Mouse (Mus musculus) C2C12 (cell line): ENCODE measurements around the gene Bcl2l13.

Experiments used
- CEBPB ChIP-seq: IDR thresholded peaks from one replicate; pipeline ENCODE4 v1.6.1; 2011; ENCODE audit warnings: low read depth, mild to moderate bottlenecking, control low read depth, moderate library complexity
- CTCF ChIP-seq: IDR thresholded peaks from one replicate; pipeline ENCODE4 v1.5.1; 2011; ENCODE audit not compliant: control insufficient read depth, insufficient read depth, insufficient read length
- USF1 ChIP-seq: IDR thresholded peaks from one replicate; pipeline ENCODE4 v1.6.1; 2011; ENCODE audit warnings: low read depth, mild to moderate bottlenecking, control low read depth, moderate library complexity

DNA sequence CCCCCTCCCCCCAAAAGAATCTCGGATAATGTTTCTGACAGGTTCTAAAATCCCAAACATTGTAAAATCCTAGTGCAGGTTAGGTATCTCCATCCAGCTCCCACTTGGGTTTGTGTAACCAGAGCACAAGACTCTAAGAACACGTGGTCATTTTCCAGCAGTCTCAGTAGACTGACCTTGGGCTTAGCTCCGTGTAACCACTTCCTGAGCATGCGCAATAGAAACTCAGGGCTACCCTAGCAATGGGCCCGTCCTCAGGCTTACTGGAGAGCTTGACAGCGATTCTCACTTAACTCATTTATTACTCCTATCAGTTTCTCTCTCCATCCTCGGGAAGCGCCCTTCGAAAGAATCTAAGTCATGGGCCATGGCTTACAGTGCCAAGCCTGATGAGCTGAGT is 58.5 kb downstream of the Bcl2l13 start:
- no peak for TF ChIP-seq CTCF
- no peak for TF ChIP-seq USF1
- TF ChIP-seq CEBPB, result no peak
